Mouse (Mus musculus): ENCODE measurements around the gene Slc16a2.

Gene Slc16a2

GRCm38 (mm10) chrX:103821832-103822196 is at the start of gene Slc16a2:
Slc16a2 (minus strand) TSS chrX:103821983.
- peak; percentile 48 for DNase-seq (ENCODE audit: low spot score)

- no peak for DNase-seq (ENCODE audit: low spot score)
Observed at GRCm38 (mm10) chrX:103863502-103863901, 41.7 kb upstream of the Slc16a2 start.

GRCm38 (mm10) chrX:103862877-103863276 is 41.1 kb upstream of the Slc16a2 start:
- DNase-seq (ENCODE audit: low spot score), result no peak

- DNase-seq (ENCODE audit: low spot score), result peak; percentile 1
Observed at GRCm38 (mm10) chrX:103845266-103845665, 23.5 kb upstream of the Slc16a2 start.

GRCm38 (mm10) chrX:103828836-103829235 is 7.1 kb upstream of the Slc16a2 start:
- no peak for DNase-seq (ENCODE audit: low spot score)

GRCm38 (mm10) chrX:103822271-103822811 is 558 bp upstream of the Slc16a2 start:
- DNase-seq (ENCODE audit: low spot score), result no peak

GRCm38 (mm10) chrX:103821195-103821831 is 470 bp downstream of the Slc16a2 start:
- DNase-seq (ENCODE audit: low spot score), result no peak

GRCm38 (mm10) chrX:103820307-103821194 is 1.2 kb downstream of the Slc16a2 start:
- no peak for DNase-seq (ENCODE audit: low spot score)

GRCm38 (mm10) chrX:103819253-103819652 is 2.5 kb downstream of the Slc16a2 start:
- DNase-seq (ENCODE audit: low spot score), result no peak

- DNase-seq (ENCODE audit: low spot score), result no peak
Observed at GRCm38 (mm10) chrX:103812690-103813089, 9.1 kb downstream of the Slc16a2 start.

GRCm38 (mm10) chrX:103810483-103810882 is 11.3 kb downstream of the Slc16a2 start:
- DNase-seq (ENCODE audit: low spot score), result no peak

- no peak for DNase-seq (ENCODE audit: low spot score)
Observed at GRCm38 (mm10) chrX:103806373-103806772, 15.4 kb downstream of the Slc16a2 start.

GRCm38 (mm10) chrX:103796961-103797360 is 24.8 kb downstream of the Slc16a2 start:
- DNase-seq (ENCODE audit: low spot score), result no peak

- DNase-seq (ENCODE audit: low spot score), result no peak
Observed at GRCm38 (mm10) chrX:103795506-103795905, 26.3 kb downstream of the Slc16a2 start.

- DNase-seq (ENCODE audit: low spot score), result no peak
Observed at GRCm38 (mm10) chrX:103791329-103791728, 30.5 kb downstream of the Slc16a2 start.

- DNase-seq (ENCODE audit: low spot score), result no peak
Observed at GRCm38 (mm10) chrX:103785681-103786080, 36.1 kb downstream of the Slc16a2 start.

GRCm38 (mm10) chrX:103776412-103776811 is 45.4 kb downstream of the Slc16a2 start:
- DNase-seq (ENCODE audit: low spot score), result no peak

GRCm38 (mm10) chrX:103746197-103746596 is 75.6 kb downstream of the Slc16a2 start:
- no peak for DNase-seq (ENCODE audit: low spot score)

- DNase-seq (ENCODE audit: low spot score), result no peak
Observed at GRCm38 (mm10) chrX:103744171-103745039, 77.4 kb downstream of the Slc16a2 start.

GRCm38 (mm10) chrX:103742057-103742315 is 79.8 kb downstream of the Slc16a2 start:
- DNase-seq (ENCODE audit: low spot score), result no peak

GRCm38 (mm10) chrX:103741215-103742056 is 80.3 kb downstream of the Slc16a2 start:
- no peak for DNase-seq (ENCODE audit: low spot score)
